Mouse (Mus musculus): ENCODE results near the gene Gtf3c5. TPM values are rescaled to one million over a fixed set of nuclear protein-coding genes. Genes with fewer than 3 reads are reported as not detected.

The Gtf3c5 gene
- polyA plus RNA-seq (2012; ENCODE audit: low replicate concordance) = 7.2 and 15.0 TPM in 2 replicates

GRCm38 (mm10) chr2:28583651-28584050 is at the start of gene Gtf3c5:
Gene Gtf3c5 (minus strand): TSS chr2:28583751.

GRCm38 (mm10) chr2:28621664-28622171 is 38.2 kb upstream of the Gtf3c5 start, which contains the start of gene Gfi1b:
Gene Gfi1b (minus strand): TSS chr2:28621982.

DNA sequence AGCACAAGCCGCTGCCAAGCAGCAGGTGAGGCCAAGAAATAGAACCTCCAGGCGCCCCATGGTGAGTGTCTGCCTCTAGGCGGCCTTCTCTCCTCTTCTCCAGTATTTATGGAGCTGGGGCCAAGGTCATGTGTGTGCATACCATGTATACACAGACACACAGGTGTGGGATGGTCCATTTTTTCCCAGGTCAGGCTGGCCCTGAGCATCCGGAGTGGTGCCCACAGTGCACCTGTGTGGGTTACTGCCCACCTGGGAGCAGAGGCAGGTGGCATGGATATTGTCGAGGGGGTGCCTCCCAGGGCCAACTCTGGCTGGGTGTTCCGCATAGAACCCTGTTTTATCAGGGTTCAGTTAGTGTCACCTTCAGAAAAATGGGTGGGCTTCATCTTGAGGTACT is 20.2 kb downstream of the Gtf3c5 start, which contains the start of gene Cel:
Gene Cel, minus strand, starts transcription at position 101 of the 400 bp plus-strand sequence.

Other genes starting within 250 kb of the Gtf3c5 start
- 0.10 and 0.14 TPM in 2 replicates for gene Ppp1r26, start 137.0 kb downstream of the Gtf3c5 start, polyA plus RNA-seq (2012; ENCODE audit: low replicate concordance)
- 0.32 TPM in 1 of 2 replicates, not detected in the other for gene 1700007K13Rik, start 117.4 kb downstream of the Gtf3c5 start, polyA plus RNA-seq (2012; ENCODE audit: low replicate concordance)
- gene Mrps2, start 115.7 kb downstream of the Gtf3c5 start, polyA plus RNA-seq (2012; ENCODE audit: low replicate concordance) = 34.5 and 35.9 TPM in 2 replicates
- 1.3 TPM in 1 of 2 replicates, not detected in the other for gene Gbgt1, start 86.9 kb downstream of the Gtf3c5 start, polyA plus RNA-seq (2012; ENCODE audit: low replicate concordance)
- not detected in 2 replicates for gene Gm10134, start 77.7 kb downstream of the Gtf3c5 start, polyA plus RNA-seq (2012; ENCODE audit: low replicate concordance)
- gene Ralgds, start 70.6 kb downstream of the Gtf3c5 start, polyA plus RNA-seq (2012; ENCODE audit: low replicate concordance) = 8.7 and 10.7 TPM in 2 replicates
- gene Cel, start 20.3 kb downstream of the Gtf3c5 start, polyA plus RNA-seq (2012; ENCODE audit: low replicate concordance) = not detected in 2 replicates
- gene Gfi1b, start 38.2 kb upstream of the Gtf3c5 start, polyA plus RNA-seq (2012; ENCODE audit: low replicate concordance) = 124 and 376 TPM in 2 replicates
- gene Tsc1, start 57.5 kb upstream of the Gtf3c5 start, polyA plus RNA-seq (2012; ENCODE audit: low replicate concordance) = 1.7 and 6.7 TPM in 2 replicates
- gene Spaca9, start 116.0 kb upstream of the Gtf3c5 start, polyA plus RNA-seq (2012; ENCODE audit: low replicate concordance) = not detected in 2 replicates
- gene Ak8, start 116.4 kb upstream of the Gtf3c5 start, polyA plus RNA-seq (2012; ENCODE audit: low replicate concordance) = 0.18 TPM in 1 of 2 replicates, not detected in the other

Data from leukemia stem cell, adult 10-12 weeks (primary cell).